Mouse (Mus musculus) testis, adult 10 weeks (tissue): ENCODE measurements around the gene Olfr680-ps1. TPM values are rescaled to one million over a fixed set of nuclear protein-coding genes. Genes with fewer than 3 reads are reported as not detected.

Source experiments
- polyA plus RNA-seq: library from polyadenylated mRNA; stranded (reverse); fragments of 350-450 nt; fragmentation: Illumina TruSeq; extraction: RNeasy Lipid Tissue Mini Kit (QIAGEN cat#74804); gene quantifications from one replicate; pipeline ENCODE4 v1.2.3, GENCODE M21; 2014; ENCODE audit warnings: low read depth, low replicate concordance

Gene Olfr680-ps1
- not detected for polyA plus RNA-seq

GRCm38 (mm10) chr7:105092717-105093116, at the start of gene Olfr680-ps1:
TSS of gene Olfr680-ps1 (minus strand) at chr7:105092817.

GRCm38 (mm10) chr7:105116536-105116935, 23.9 kb upstream of the Olfr680-ps1 start, which contains the start of gene Olfr681:
TSS of gene Olfr681 (plus strand) at chr7:105116836.

GRCm38 (mm10) chr7:105080905-105081304, 11.7 kb downstream of the Olfr680-ps1 start, which contains the start of gene Olfr679:
TSS of gene Olfr679 (plus strand) at chr7:105081205.

GRCm38 (mm10) chr7:105064175-105064574, 28.4 kb downstream of the Olfr680-ps1 start, which contains the start of gene Olfr678:
TSS of gene Olfr678 (plus strand) at chr7:105064475.

Other genes with a start within 250 kb of the Olfr680-ps1 start
- gene Usp17la, start 235.8 kb downstream of the Olfr680-ps1 start, polyA plus RNA-seq = not detected
- gene Olfr665, start 214.8 kb downstream of the Olfr680-ps1 start, polyA plus RNA-seq = not detected
- gene Olfr666, start 196.9 kb downstream of the Olfr680-ps1 start, polyA plus RNA-seq = not detected
- not detected for gene Olfr667, start 171.3 kb downstream of the Olfr680-ps1 start, polyA plus RNA-seq
- not detected for gene Olfr668, start 164.8 kb downstream of the Olfr680-ps1 start, polyA plus RNA-seq
- not detected for gene Olfr669, start 158.6 kb downstream of the Olfr680-ps1 start, polyA plus RNA-seq
- not detected for gene Olfr670, start 130.2 kb downstream of the Olfr680-ps1 start, polyA plus RNA-seq
- not detected for gene Olfr671, start 113.7 kb downstream of the Olfr680-ps1 start, polyA plus RNA-seq
- gene Olfr672, start 90.8 kb downstream of the Olfr680-ps1 start, polyA plus RNA-seq = not detected
- not detected for gene Olfr675, start 64.4 kb downstream of the Olfr680-ps1 start, polyA plus RNA-seq
- gene Olfr676, start 60.1 kb downstream of the Olfr680-ps1 start, polyA plus RNA-seq = not detected
- not detected for gene Olfr677, start 41.4 kb downstream of the Olfr680-ps1 start, polyA plus RNA-seq
- gene Olfr678, start 28.3 kb downstream of the Olfr680-ps1 start, polyA plus RNA-seq = not detected
- not detected for gene Olfr679, start 11.6 kb downstream of the Olfr680-ps1 start, polyA plus RNA-seq
- gene Olfr681, start 24.0 kb upstream of the Olfr680-ps1 start, polyA plus RNA-seq = not detected
- not detected for gene Olfr683, start 54.2 kb upstream of the Olfr680-ps1 start, polyA plus RNA-seq
- gene Olfr684, start 70.8 kb upstream of the Olfr680-ps1 start, polyA plus RNA-seq = not detected
- gene Olfr685, start 93.2 kb upstream of the Olfr680-ps1 start, polyA plus RNA-seq = not detected
- not detected for gene Olfr686, start 114.7 kb upstream of the Olfr680-ps1 start, polyA plus RNA-seq
- not detected for gene Olfr688, start 195.3 kb upstream of the Olfr680-ps1 start, polyA plus RNA-seq
- gene Olfr689, start 218.3 kb upstream of the Olfr680-ps1 start, polyA plus RNA-seq = not detected
- gene Olfr690, start 241.3 kb upstream of the Olfr680-ps1 start, polyA plus RNA-seq = 0.25 TPM
- gene Olfr691, start 249.5 kb upstream of the Olfr680-ps1 start, polyA plus RNA-seq = 0.31 TPM